Mouse (Mus musculus) hindbrain, embryonic 10.5 days (tissue): Measurements from ENCODE around the gene Kcnk13. TPM values are rescaled to one million over a fixed set of nuclear protein-coding genes. Genes with fewer than 3 reads are reported as not detected.
A peak's percentile ranks its signal among the peaks of the same experiment; 100 is the strongest.

Experiments used
- DNase-seq: peaks from one replicate; pipeline ENCODE4 v3.0.0-alpha.2; 2017; ENCODE audit warnings: low spot score
- H3K27ac ChIP-seq: fragments of 300-500 bp; sonication (generic); 2 replicates; pipeline ENCODE4 v1.5.1; 2016; ENCODE audit warnings: mild to moderate bottlenecking, moderate library complexity
- H3K27me3 ChIP-seq: fragments of 300-500 bp; sonication (generic); 2 replicates; pipeline ENCODE4 v1.6.1; 2016; ENCODE audit warnings: mild to moderate bottlenecking; ENCODE audit not compliant: poor library complexity, insufficient read depth, severe bottlenecking
- H3K36me3 ChIP-seq: fragments of 300-500 bp; sonication (generic); 2 replicates; pipeline ENCODE4 v1.6.1; 2016; ENCODE audit warnings: mild to moderate bottlenecking, moderate library complexity
- H3K4me1 ChIP-seq: fragments of 300-500 bp; sonication (generic); replicated peaks from 2 replicates; pipeline ENCODE4 v1.6.1; 2016; ENCODE audit warnings: mild to moderate bottlenecking
- H3K4me3 ChIP-seq: fragments of 300-500 bp; sonication (generic); 2 replicates; pipeline ENCODE4 v1.5.1; 2016; ENCODE audit warnings: mild to moderate bottlenecking, moderate library complexity
- H3K9me3 ChIP-seq: fragments of 300-500 bp; sonication (generic); 2 replicates; pipeline ENCODE4 v1.6.1; 2016; ENCODE audit warnings: mild to moderate bottlenecking, moderate library complexity
- WGBS: fragments of 180-500 bp; shearing (Covaris S2); methylation state at CpG from one replicate; pipeline ENCODE4 v1.1.7; 2016; 5-methylcytosine and 5-hydroxymethylcytosine counted together
- polyA plus RNA-seq: library from polyadenylated mRNA; unstranded; fragments of >200 nt; fragmentation: Nextera tagmentation; extraction: Ambion mirVana; gene quantifications from 2 replicates; pipeline ENCODE4 v1.2.1, GENCODE M21; 2016

The Kcnk13 gene
- polyA plus RNA-seq, 1 experiment from 2014 or later, result 0.13 TPM

DNA sequence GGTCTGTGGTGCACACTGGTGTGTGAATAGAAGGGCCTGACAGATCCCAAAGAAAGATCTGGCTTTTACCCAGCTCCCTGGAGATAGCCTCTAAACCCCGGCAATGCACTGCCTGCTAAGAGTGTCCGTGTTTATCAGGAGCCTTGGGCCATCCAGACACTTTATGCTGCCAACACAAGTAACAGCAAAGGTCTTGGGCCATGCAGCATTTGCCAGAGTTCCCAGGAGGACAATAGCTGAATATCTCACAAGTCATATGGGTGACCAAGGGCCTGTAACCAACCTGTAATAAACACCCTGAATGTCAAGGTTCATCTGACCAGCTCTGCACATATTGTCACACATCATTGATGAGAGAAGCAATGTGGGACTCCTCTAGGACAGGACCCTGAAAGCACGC, 123.7 kb downstream of the Kcnk13 start:
- no peaks in the 10 kb centered on the region for H3K27me3 ChIP-seq
- no peak overlapping the region for H3K27ac ChIP-seq
- H3K4me1 ChIP-seq, result peaks cover 9% of the 10 kb centered on the region
- no peaks in the 10 kb centered on the region for H3K36me3 ChIP-seq
- no peak for DNase-seq
- 86% methylated on average over 3 of the region's 3 CpGs for WGBS
- H3K4me3 ChIP-seq, result no peak overlapping the region
- H3K9me3 ChIP-seq, result no peaks in the 10 kb centered on the region

DNA sequence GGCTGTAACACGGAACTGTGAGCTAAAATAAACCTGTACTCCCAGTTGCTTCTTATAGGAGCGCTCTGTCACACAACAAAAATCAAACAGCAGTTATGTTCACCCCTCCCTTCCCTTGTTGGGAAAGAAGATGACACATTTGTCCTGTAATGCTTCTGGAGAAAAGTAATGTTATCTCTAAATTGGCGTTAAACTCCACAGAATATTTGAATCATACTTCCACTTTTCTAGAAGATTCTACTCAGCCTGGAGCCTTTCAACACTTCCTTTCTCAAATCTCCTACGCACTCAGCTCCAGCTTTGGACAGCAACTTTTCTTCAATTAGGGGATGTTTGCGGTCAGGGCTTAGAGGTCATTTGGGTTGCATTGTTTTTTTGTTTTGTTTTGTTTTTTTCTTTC, 125.0 kb downstream of the Kcnk13 start:
- peaks cover 1% of the 10 kb centered on the region for H3K4me1 ChIP-seq
- no peak overlapping the region for H3K27ac ChIP-seq
- H3K4me3 ChIP-seq, result no peak overlapping the region
- no peaks in the 10 kb centered on the region for H3K27me3 ChIP-seq
- WGBS, result 86% methylated on average over 5 of the region's 5 CpGs
- H3K36me3 ChIP-seq, result no peaks in the 10 kb centered on the region
- no peak for DNase-seq
- H3K9me3 ChIP-seq, result no peaks in the 10 kb centered on the region

DNA sequence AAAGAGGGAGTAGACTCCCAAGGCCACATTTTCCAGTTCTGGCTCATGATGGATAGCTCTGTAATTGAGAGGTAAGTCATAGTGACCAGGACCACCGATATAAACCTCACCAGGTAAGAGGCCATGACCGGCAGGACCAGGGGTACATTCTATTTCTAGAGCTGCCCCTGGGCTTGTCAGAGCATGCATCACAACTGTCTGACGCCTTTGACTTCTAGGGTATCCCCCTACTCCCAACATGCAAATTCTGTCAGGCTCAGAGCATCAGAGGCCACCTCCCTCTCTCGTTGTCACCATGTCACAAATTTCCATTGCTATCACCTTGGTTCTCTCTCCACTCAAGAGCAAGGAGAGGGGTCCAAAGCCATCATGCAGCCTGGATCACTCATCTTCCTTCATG, 126.5 kb downstream of the Kcnk13 start:
- Histone ChIP-seq H3K36me3 (no peaks in the 10 kb centered on the region), H3K4me3 (no peak overlapping the region), H3K27ac (no peak overlapping the region), H3K4me1 (no peaks in the 10 kb centered on the region), H3K27me3 (no peaks in the 10 kb centered on the region), H3K9me3 (no peaks in the 10 kb centered on the region)
- WGBS, result 82% methylated on average over 4 of the region's 4 CpGs
- no peak for DNase-seq

DNA sequence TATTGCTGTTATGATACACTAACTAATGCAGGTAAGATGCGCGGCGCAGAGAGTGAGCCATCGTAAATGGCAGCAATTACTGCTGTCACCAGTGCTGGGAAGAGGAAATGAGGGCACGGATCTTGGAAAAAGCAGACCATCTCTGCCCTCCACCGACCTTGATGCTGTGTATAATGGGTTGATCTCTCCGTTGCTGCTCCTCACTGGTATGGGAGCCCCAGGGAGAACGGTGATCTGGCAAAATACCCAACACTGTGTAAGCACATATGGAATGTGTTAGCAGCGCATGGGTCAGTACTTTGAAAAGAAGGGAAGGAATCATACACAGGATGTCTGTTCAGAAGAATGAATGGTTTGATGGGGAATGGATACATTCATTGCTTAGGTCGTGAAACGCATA, 128.7 kb downstream of the Kcnk13 start:
- Histone ChIP-seq H3K9me3 (no peaks in the 10 kb centered on the region), H3K27ac (no peak overlapping the region), H3K4me3 (no peak overlapping the region), H3K36me3 (no peaks in the 10 kb centered on the region), H3K27me3 (no peaks in the 10 kb centered on the region), H3K4me1 (no peaks in the 10 kb centered on the region)
- 79% methylated on average over 11 of the region's 11 CpGs for WGBS
- no peak for DNase-seq

DNA sequence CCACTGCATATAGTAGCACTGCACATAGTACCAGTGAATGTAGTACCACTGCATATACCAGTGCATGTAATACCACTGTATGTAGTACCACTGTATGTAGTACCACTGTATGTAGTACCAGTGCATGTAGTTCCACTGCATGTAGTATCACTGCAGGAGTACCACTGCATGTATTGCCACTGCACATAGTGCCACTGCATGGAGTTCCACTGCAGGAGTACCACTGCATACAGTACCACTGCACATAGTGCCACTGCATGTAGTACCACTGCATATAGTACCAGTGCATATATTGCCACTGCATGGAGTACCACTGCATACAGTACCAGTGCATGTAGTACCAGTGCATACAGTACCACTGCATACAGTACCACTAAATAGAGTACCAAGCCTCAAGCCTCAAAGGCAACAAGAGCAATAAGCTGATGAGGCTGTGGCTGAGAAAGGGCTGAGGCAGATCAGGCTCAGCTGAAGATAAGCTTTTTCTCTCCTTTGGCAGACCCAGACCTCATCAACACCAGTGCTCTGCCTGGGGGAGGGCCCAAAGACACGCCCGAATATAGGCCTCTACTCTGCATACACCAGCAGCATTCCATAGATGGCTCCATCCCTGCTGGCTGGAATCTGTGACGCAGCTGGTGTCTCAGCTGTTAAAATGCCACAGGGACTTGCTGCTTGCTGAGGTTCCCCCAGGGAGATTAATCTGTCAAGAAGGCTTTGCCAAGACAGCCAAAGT, 135.8 kb downstream of the Kcnk13 start:
- H3K9me3 ChIP-seq, result no peaks in the 10 kb centered on the region
- H3K36me3 ChIP-seq, result no peaks in the 10 kb centered on the region
- no peak overlapping the region for H3K4me3 ChIP-seq
- H3K27ac ChIP-seq, result no peak overlapping the region
- no peaks in the 10 kb centered on the region for H3K27me3 ChIP-seq
- 67% methylated on average over 3 of the region's 3 CpGs for WGBS
- no peak for DNase-seq
- H3K4me1 ChIP-seq, result no peaks in the 10 kb centered on the region

DNA sequence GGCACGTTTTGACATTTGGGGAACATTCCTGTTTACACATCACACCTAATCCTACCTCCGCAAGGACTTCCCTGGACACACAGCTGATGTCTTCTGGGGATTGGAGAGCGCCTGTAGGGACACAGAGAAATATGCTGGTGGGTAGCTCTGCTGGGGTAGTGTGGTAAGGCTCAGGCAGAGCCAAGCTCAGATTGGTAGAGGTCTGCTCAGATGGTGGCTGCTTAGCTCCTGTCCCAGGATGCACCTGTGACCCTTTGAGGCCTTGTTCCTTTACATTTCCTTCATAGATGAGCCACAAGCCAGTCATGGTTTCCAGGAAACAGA, 136.4 kb downstream of the Kcnk13 start:
- DNase-seq, result no peak

DNA sequence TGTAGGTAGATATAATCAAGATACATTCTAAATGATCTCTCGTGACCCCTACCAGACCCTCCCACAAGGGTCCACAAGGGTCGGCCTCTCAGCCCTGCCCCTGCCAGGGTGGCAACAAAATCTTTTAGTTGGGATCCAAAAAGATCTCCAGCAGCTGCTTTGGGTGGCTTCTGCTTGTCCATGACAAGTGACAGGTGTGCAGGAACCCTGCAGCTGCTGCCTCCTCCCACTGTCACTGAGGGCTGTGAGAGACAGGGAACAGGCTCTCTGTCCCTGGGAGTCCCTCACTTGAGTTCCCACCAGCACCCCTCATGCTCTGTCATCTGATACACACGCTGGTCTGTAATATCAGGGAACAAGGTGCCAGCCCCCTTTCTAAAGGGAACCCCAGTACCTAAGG, 137.4 kb downstream of the Kcnk13 start:
- Histone ChIP-seq H3K4me1 (peaks cover 4% of the 10 kb centered on the region; the same call in 1 of the 2 replicates), H3K9me3 (no peaks in the 10 kb centered on the region), H3K4me3 (no peak overlapping the region), H3K27ac (no peak overlapping the region), H3K36me3 (no peaks in the 10 kb centered on the region), H3K27me3 (no peaks in the 10 kb centered on the region)
- DNase-seq, result no peak
- WGBS, result 84% methylated on average over 3 of the region's 3 CpGs

More for the DNA sequence above, 136.4 kb downstream of the Kcnk13 start:
- Histone ChIP-seq H3K27me3 (no peaks in the 10 kb centered on the region), H3K27ac (no peak overlapping the region), H3K36me3 (no peaks in the 10 kb centered on the region), H3K9me3 (no peaks in the 10 kb centered on the region), H3K4me1 (no peaks in the 10 kb centered on the region), H3K4me3 (no peak overlapping the region)
- 56% methylated on average over 3 of the region's 3 CpGs for WGBS

DNA sequence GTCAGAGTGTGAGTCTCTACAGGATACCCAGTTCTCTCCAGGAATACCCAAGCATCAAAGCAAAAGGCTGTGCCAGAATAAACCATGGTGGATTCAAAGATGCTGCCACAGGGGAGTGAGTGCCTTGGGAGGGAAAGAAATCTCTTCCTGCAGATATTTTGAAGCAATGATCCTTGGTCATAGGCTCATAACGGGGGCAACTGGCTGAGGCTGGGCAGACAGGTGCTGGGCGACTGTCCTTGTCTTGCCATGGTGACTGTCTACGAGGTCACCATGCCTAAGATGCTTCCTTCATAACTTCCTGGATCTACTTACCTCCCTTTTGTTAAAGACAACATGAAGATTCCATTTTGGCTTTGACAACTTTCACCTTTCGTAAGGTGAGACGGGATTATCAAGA, 140.2 kb downstream of the Kcnk13 start:
- no peaks in the 10 kb centered on the region for H3K36me3 ChIP-seq
- H3K4me3 ChIP-seq, result no peak overlapping the region
- H3K27me3 ChIP-seq, result no peaks in the 10 kb centered on the region
- no peak for DNase-seq
- no peaks in the 10 kb centered on the region for H3K9me3 ChIP-seq
- peaks cover 8% of the 10 kb centered on the region for H3K4me1 ChIP-seq
- WGBS, result 88% methylated on average over 5 of the region's 5 CpGs
- no peak overlapping the region for H3K27ac ChIP-seq

DNA sequence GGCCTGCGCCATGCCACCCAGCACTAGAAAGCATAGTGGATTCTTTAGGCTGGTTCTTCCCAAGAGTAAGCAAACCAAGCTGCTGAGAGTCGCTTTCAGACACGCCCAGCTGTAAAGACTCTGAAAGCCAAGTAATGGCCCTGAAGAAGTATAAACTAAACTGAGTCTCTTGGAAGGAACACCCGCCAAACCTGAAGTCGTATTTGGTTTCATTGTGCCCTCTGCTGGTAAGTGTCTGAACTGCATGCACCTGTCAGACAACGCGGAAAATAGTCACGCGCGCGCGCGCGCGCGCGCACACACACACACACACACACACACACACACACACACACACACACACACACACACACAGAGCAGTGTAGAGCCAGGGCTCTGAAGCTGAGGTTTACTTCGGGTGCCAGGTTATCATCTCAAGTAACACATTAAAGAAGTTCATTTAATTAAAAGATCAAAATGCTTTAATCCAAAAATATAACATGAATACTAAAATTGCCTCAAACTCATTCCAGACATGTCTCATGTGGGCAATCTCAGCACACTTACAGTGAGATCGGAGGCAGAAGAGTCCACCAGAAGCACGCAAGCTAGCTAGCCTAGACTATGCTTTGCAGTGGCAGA, 142.1 kb downstream of the Kcnk13 start:
- WGBS, result 14% methylated on average over 20 of the region's 20 CpGs
- no peaks in the 10 kb centered on the region for H3K9me3 ChIP-seq
- no peak overlapping the region for H3K27ac ChIP-seq
- no peaks in the 10 kb centered on the region for H3K27me3 ChIP-seq
- peak; percentile 79 for DNase-seq
- H3K4me3 ChIP-seq, result no peak overlapping the region; the same call in 1 of the 2 replicates
- H3K4me1 ChIP-seq, result peaks cover 18% of the 10 kb centered on the region
- H3K36me3 ChIP-seq, result 0 out of 2 replicates have a peak, but pooled peaks cover 2% of the 10 kb centered on the region

DNA sequence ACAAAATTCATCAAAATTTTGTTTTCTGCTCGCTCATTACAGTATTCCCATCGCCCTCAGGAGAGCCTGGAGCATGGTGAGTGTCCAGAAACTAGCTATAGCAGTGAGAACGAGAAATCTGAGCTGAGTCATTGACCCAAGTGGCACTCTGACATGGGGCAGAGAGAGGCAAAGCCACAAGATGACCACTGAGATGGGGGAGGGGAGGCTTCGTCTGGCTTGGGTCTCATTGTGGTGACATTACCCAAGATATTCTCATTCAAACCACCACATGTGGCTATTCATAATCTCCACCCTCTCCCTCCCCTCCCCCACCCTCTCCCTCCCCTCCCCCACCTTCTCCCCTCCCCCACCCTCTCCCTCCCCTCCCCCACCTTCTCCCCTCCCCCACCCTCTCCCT, 143.1 kb downstream of the Kcnk13 start:
- no peak overlapping the region for H3K4me3 ChIP-seq
- H3K9me3 ChIP-seq, result no peaks in the 10 kb centered on the region
- H3K36me3 ChIP-seq, result peaks cover 12% of the 10 kb centered on the region
- 49% methylated on average over 4 of the region's 4 CpGs for WGBS
- H3K4me1 ChIP-seq, result peaks cover 25% of the 10 kb centered on the region
- no peaks in the 10 kb centered on the region for H3K27me3 ChIP-seq
- H3K27ac ChIP-seq, result no peak overlapping the region
- no peak for DNase-seq

DNA sequence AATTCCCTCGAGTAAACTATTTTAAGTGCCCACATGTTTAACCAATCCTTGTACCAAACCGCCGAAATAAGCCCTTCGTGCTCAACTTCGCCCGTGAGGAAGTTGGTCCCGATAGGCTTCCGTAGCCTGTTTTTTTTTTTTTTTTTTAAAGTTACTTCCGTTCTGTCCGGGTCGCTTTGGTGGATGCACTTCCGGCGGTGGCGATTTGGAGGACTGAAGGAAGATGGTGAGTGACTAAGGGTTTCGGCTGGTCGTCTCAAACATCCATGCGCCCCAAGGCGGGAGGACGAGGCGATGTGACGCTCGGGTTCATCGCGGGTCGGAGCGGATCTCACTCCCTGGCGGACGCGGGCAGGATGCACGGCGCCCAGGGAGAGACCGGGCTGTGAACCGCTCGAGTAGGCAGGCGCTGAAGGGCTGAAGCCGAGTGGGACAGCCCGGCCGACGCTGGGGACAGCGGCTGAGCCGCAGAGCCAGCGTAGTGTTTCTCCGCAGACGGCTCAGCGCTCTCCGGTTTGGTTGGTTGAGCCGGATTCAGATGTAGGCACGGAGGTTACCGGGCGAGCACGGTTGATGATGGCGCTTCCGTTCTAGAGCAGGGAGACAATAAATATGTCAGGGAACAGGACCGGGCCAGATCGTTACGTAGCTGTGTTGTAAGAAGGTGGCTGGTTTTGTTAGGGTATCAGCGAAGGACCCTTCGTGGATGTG, 145.8 kb downstream of the Kcnk13 start, which contains the start of gene Psmc1:
Psmc1 (plus strand) TSS at position 169 of the 711 bp plus-strand sequence.
- peaks cover 25% of the 10 kb centered on the region for H3K4me1 ChIP-seq
- peak; percentile 88 for DNase-seq
- H3K36me3 ChIP-seq, result peaks cover 40% of the 10 kb centered on the region
- WGBS, result under 1% methylated on average over 58 of the region's 58 CpGs
- no peaks in the 10 kb centered on the region for H3K9me3 ChIP-seq
- no peaks in the 10 kb centered on the region for H3K27me3 ChIP-seq
- H3K27ac ChIP-seq, result peak within 1 kb of the TSS; percentile 94
- peak within 1 kb of the TSS; percentile 96 for H3K4me3 ChIP-seq
